Mouse (Mus musculus): ENCODE measurements at regions not wholly inside any gene's neighbourhood (a gene's known extent, or its start where the extent isn't known, plus 50 kb on each side); places are given as distances from the start of the nearest gene placed in this dataset.

- in situ Hi-C loops (cut with MboI; ENCODE audit: low sequenced_read_pairs in 2 of 2, unreplicated experiment in 2 of 2): no loop called here
- no peak for DNase-seq (ENCODE audit: low read depth, low spot score)
- Histone ChIP-seq H3K9ac (ENCODE audit: insufficient read depth, low read depth, low read length, poor library complexity, severe bottlenecking) (no peak overlapping the region), H3K27ac (ENCODE audit: insufficient read depth, low read depth, low read length, poor library complexity, severe bottlenecking) (no peak overlapping the region), H3K4me3 (ENCODE audit: insufficient read depth in 1 of 2, low read depth in 1 of 2, low read length in 2 of 2, poor library complexity in 1 of 2, severe bottlenecking in 1 of 2) (no peak overlapping the region), H3K9me3 (ENCODE audit: control insufficient read depth, insufficient read depth, low read depth, low read length) (no peaks in the 10 kb centered on the region), H3K36me3 (ENCODE audit: control insufficient read depth, insufficient read depth, low read length, poor library complexity, severe bottlenecking) (no peaks in the 10 kb centered on the region), H3K4me1 (ENCODE audit: control insufficient read depth in 2 of 2, insufficient read depth in 2 of 2, low read length in 2 of 2, poor library complexity in 1 of 2) (peaks cover 3 to 11% of the 10 kb centered on the region in 2 experiments; a peak in 3 of 4 replicates)
- TF ChIP-seq ZC3H11A (IDR thresholded peaks at IDR 0.05; ENCODE audit: borderline replicate concordance, low read depth, low read length) (no peak), HCFC1 (IDR thresholded peaks at IDR 0.05; ENCODE audit: borderline replicate concordance, insufficient read depth, low read length) (no peak), ZNF384 (IDR thresholded peaks at IDR 0.05; ENCODE audit: low read depth, low read length) (no peak), MAFK (IDR thresholded peaks at IDR 0.05; ENCODE audit: insufficient read depth, low read depth, low read length) (no peak), CHD2 (IDR thresholded peaks at IDR 0.05; ENCODE audit: low read depth, low read length) (no peak)
These were observed 140.1 kb downstream of the Chst1 start for GRCm38 (mm10) chr2:92739576-92739975.

GRCm38 (mm10) chr2:92740776-92741295, 141.3 kb downstream of the Chst1 start:
- H3K27ac ChIP-seq (ENCODE audit: insufficient read depth, low read depth, low read length, poor library complexity, severe bottlenecking): no peak overlapping the region
- H3K9ac ChIP-seq (ENCODE audit: insufficient read depth, low read depth, low read length, poor library complexity, severe bottlenecking): no peak overlapping the region
- H3K4me1 ChIP-seq (ENCODE audit: control insufficient read depth in 2 of 2, insufficient read depth in 2 of 2, low read length in 2 of 2, poor library complexity in 1 of 2): peaks cover 3 to 11% of the 10 kb centered on the region in 2 experiments; a peak in 3 of 4 replicates
- in situ Hi-C loops (cut with MboI; ENCODE audit: low sequenced_read_pairs in 2 of 2, unreplicated experiment in 2 of 2): no loop called here
- DNase-seq (ENCODE audit: low read depth, low spot score): no peak
- no peaks in the 10 kb centered on the region for H3K36me3 ChIP-seq (ENCODE audit: control insufficient read depth, insufficient read depth, low read length, poor library complexity, severe bottlenecking)
- TF ChIP-seq ZC3H11A (IDR thresholded peaks at IDR 0.05; ENCODE audit: borderline replicate concordance, low read depth, low read length) (no peak), CHD2 (IDR thresholded peaks at IDR 0.05; ENCODE audit: low read depth, low read length) (no peak), HCFC1 (IDR thresholded peaks at IDR 0.05; ENCODE audit: borderline replicate concordance, insufficient read depth, low read length) (no peak), ZNF384 (IDR thresholded peaks at IDR 0.05; ENCODE audit: low read depth, low read length) (no peak), MAFK (IDR thresholded peaks at IDR 0.05; ENCODE audit: insufficient read depth, low read depth, low read length) (no peak)
- H3K9me3 ChIP-seq (ENCODE audit: control insufficient read depth, insufficient read depth, low read depth, low read length): no peaks in the 10 kb centered on the region
- H3K4me3 ChIP-seq (ENCODE audit: insufficient read depth in 1 of 2, low read depth in 1 of 2, low read length in 2 of 2, poor library complexity in 1 of 2, severe bottlenecking in 1 of 2): no peak overlapping the region

DNA sequence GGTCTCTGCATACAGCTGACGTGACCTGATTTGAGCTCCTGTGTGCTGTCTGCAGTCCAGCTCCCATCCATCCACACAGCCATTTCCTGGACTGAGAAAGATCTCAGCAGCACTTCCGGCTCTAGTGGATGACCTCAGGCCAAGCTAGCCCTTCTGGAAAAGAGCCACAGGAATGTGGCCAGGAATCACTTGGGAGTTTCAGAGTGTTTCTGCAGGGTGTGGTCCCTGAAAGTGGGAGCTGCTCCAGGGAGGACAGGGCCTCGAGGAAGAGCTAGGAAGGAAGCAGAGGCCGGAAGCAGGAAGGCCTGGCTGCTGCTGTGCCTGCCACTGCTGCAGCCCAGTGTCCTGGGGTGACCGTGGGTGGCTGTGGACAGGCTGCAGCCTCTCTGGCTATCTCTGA, 142.5 kb downstream of the Chst1 start:
- H3K4me1 ChIP-seq (ENCODE audit: control insufficient read depth in 2 of 2, insufficient read depth in 2 of 2, low read length in 2 of 2, poor library complexity in 1 of 2): peaks cover 3 to 11% of the 10 kb centered on the region in 2 experiments; a peak in 3 of 4 replicates
- no peaks in the 10 kb centered on the region for H3K9me3 ChIP-seq (ENCODE audit: control insufficient read depth, insufficient read depth, low read depth, low read length)
- in situ Hi-C loops (cut with MboI; ENCODE audit: low sequenced_read_pairs in 2 of 2, unreplicated experiment in 2 of 2): no loop called here
- no peaks in the 10 kb centered on the region for H3K36me3 ChIP-seq (ENCODE audit: control insufficient read depth, insufficient read depth, low read length, poor library complexity, severe bottlenecking)
- H3K9ac ChIP-seq (ENCODE audit: insufficient read depth, low read depth, low read length, poor library complexity, severe bottlenecking): no peak overlapping the region
- TF ChIP-seq CHD2 (IDR thresholded peaks at IDR 0.05; ENCODE audit: low read depth, low read length) (no peak), ZC3H11A (IDR thresholded peaks at IDR 0.05; ENCODE audit: borderline replicate concordance, low read depth, low read length) (no peak), ZNF384 (IDR thresholded peaks at IDR 0.05; ENCODE audit: low read depth, low read length) (no peak), HCFC1 (IDR thresholded peaks at IDR 0.05; ENCODE audit: borderline replicate concordance, insufficient read depth, low read length) (no peak), MAFK (IDR thresholded peaks at IDR 0.05; ENCODE audit: insufficient read depth, low read depth, low read length) (no peak)
- no peak overlapping the region for H3K27ac ChIP-seq (ENCODE audit: insufficient read depth, low read depth, low read length, poor library complexity, severe bottlenecking)
- no peak for DNase-seq (ENCODE audit: low read depth, low spot score)
- H3K4me3 ChIP-seq (ENCODE audit: insufficient read depth in 1 of 2, low read depth in 1 of 2, low read length in 2 of 2, poor library complexity in 1 of 2, severe bottlenecking in 1 of 2): no peak overlapping the region

GRCm38 (mm10) chr2:92742671-92743070, 143.2 kb downstream of the Chst1 start:
- DNase-seq (ENCODE audit: low read depth, low spot score): no peak
- no peak for TF ChIP-seq HCFC1 (IDR thresholded peaks at IDR 0.05; ENCODE audit: borderline replicate concordance, insufficient read depth, low read length)
- no peak for TF ChIP-seq MAFK (IDR thresholded peaks at IDR 0.05; ENCODE audit: insufficient read depth, low read depth, low read length)
- no peak for TF ChIP-seq CHD2 (IDR thresholded peaks at IDR 0.05; ENCODE audit: low read depth, low read length)
- no peak overlapping the region for H3K27ac ChIP-seq (ENCODE audit: insufficient read depth, low read depth, low read length, poor library complexity, severe bottlenecking)

GRCm38 (mm10) chr2:92743152-92743551, 143.6 kb downstream of the Chst1 start:
- Histone ChIP-seq H3K4me3 (ENCODE audit: insufficient read depth in 1 of 2, low read depth in 1 of 2, low read length in 2 of 2, poor library complexity in 1 of 2, severe bottlenecking in 1 of 2) (no peak overlapping the region), H3K27ac (ENCODE audit: insufficient read depth, low read depth, low read length, poor library complexity, severe bottlenecking) (no peak overlapping the region), H3K4me1 (ENCODE audit: control insufficient read depth in 2 of 2, insufficient read depth in 2 of 2, low read length in 2 of 2, poor library complexity in 1 of 2) (peaks cover 3 to 11% of the 10 kb centered on the region in 2 experiments; a peak in 3 of 4 replicates), H3K36me3 (ENCODE audit: control insufficient read depth, insufficient read depth, low read length, poor library complexity, severe bottlenecking) (no peaks in the 10 kb centered on the region), H3K9ac (ENCODE audit: insufficient read depth, low read depth, low read length, poor library complexity, severe bottlenecking) (no peak overlapping the region), H3K9me3 (ENCODE audit: control insufficient read depth, insufficient read depth, low read depth, low read length) (no peaks in the 10 kb centered on the region)
- TF ChIP-seq CHD2 (IDR thresholded peaks at IDR 0.05; ENCODE audit: low read depth, low read length) (no peak), MAFK (IDR thresholded peaks at IDR 0.05; ENCODE audit: insufficient read depth, low read depth, low read length) (no peak)
- no peak for DNase-seq (ENCODE audit: low read depth, low spot score)
- in situ Hi-C loops (cut with MboI; ENCODE audit: low sequenced_read_pairs in 2 of 2, unreplicated experiment in 2 of 2): no loop called here

More at GRCm38 (mm10) chr2:92742671-92743070, 143.2 kb downstream of the Chst1 start:
- in situ Hi-C loops (cut with MboI; ENCODE audit: low sequenced_read_pairs in 2 of 2, unreplicated experiment in 2 of 2): no loop called here
- Histone ChIP-seq H3K9me3 (ENCODE audit: control insufficient read depth, insufficient read depth, low read depth, low read length) (no peaks in the 10 kb centered on the region), H3K4me1 (ENCODE audit: control insufficient read depth in 2 of 2, insufficient read depth in 2 of 2, low read length in 2 of 2, poor library complexity in 1 of 2) (peaks cover 3 to 11% of the 10 kb centered on the region in 2 experiments; a peak in 3 of 4 replicates), H3K36me3 (ENCODE audit: control insufficient read depth, insufficient read depth, low read length, poor library complexity, severe bottlenecking) (no peaks in the 10 kb centered on the region), H3K4me3 (ENCODE audit: insufficient read depth in 1 of 2, low read depth in 1 of 2, low read length in 2 of 2, poor library complexity in 1 of 2, severe bottlenecking in 1 of 2) (no peak overlapping the region), H3K9ac (ENCODE audit: insufficient read depth, low read depth, low read length, poor library complexity, severe bottlenecking) (no peak overlapping the region)

Measured in ES-E14 (cell line).